Mouse (Mus musculus) ovary, adult 18-20 months (tissue): Measurements from ENCODE around the gene Zfp97.
"Not testable (repeated sequence)": the region's sequence is repeated elsewhere in the genome, so short reads cannot be mapped to it uniquely, and the experiment has no call there.

Experiments
- DNase-seq: peaks from one replicate; pipeline ENCODE4 v3.0.0; 2022; ENCODE audit warnings: low spot score, mixed read lengths

The Zfp97 gene

GRCm38 (mm10) chr17:17120830-17121502 lies at the start of gene Zfp97:
Zfp97 (plus strand) TSS chr17:17121415.
- not testable (repeated sequence) for DNase-seq

- not testable (repeated sequence) for DNase-seq
These were observed 57.7 kb downstream of the Zfp97 start for GRCm38 (mm10) chr17:17178757-17179413.

DNA sequence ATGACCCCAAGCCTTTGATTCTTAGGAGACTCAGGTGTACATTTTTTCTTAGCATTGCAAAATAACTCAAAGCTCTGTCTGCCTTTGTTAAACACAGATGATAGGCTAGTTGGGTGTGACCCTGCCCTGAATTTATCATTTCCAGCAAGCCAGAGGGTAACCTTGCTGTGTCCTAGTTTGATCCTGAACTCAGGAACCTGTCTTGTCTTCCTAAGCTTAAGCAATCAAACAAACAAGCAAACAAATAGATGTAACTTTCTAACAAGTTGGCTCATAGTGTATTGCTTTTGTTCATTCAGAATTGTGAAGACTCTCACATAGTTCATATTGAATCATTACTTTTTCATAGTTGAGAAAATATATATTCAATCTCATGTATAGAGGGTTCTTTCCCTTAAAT lies 73.5 kb downstream of the Zfp97 start:
- DNase-seq, result not testable (repeated sequence)

GRCm38 (mm10) chr17:17195178-17195577 lies 74.0 kb downstream of the Zfp97 start:
- no peak for DNase-seq

- not testable (repeated sequence) for DNase-seq
These were observed 74.9 kb downstream of the Zfp97 start for GRCm38 (mm10) chr17:17196111-17196510.
